Mouse (Mus musculus): ENCODE data around the gene Adpgk. TPM values are rescaled to one million over a fixed set of nuclear protein-coding genes. Genes with fewer than 3 reads are reported as not detected.

The Adpgk gene
- polyA plus RNA-seq, 1 experiment from 2014 or later = 8.4 TPM

GRCm38 (mm10) chr9:59336539-59336938, 45.2 kb downstream of the Adpgk start:
- WGBS = 83% methylated on average over 3 of the region's 3 CpGs
- H3K4me2 ChIP-seq (replicated peaks; ENCODE audit: low read depth) = no peak overlapping the region
- H3K36me3 ChIP-seq (ENCODE audit: control insufficient read depth, insufficient read depth) = no peaks in the 10 kb centered on the region
- H3K4me1 ChIP-seq (replicated peaks; ENCODE audit: control insufficient read depth, insufficient read depth, low read length) = no peaks in the 10 kb centered on the region
- no peaks in the 10 kb centered on the region for H3K9me3 ChIP-seq (ENCODE audit: control insufficient read depth)
- ATAC-seq = no peak
- no peaks in the 10 kb centered on the region for H3K27me3 ChIP-seq (replicated peaks; ENCODE audit: control insufficient read depth, insufficient read depth, low read length)
- TF ChIP-seq CTCF (IDR thresholded peaks at IDR 0.05; ENCODE audit: low read depth) = no peak
- no peak overlapping the region for H3K27ac ChIP-seq (ENCODE audit: low read depth, low read length)
- H3K4me3 ChIP-seq (ENCODE audit: low read depth, low read length) = no peak overlapping the region
- no peak overlapping the region for H3K9ac ChIP-seq (ENCODE audit: low read depth, low read length)

DNA sequence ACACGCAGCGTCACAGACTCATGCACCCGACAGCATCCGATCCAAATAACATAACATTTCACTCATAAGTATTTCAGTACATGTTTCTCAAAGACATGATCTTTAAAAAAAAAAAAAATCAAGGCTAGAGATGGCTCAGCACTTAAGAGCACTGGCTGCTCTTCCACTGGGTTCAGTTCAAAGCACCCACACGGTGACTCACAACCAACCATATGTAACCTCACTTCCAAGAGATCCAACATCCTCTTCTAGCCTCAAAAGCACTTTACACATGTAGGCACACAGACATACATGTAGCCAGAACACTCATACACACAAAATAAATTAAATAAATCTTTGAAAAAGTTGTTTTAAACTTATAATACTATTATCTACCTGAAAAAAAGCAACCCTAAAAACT, 46.5 kb downstream of the Adpgk start:
- Histone ChIP-seq H3K27me3 (replicated peaks; ENCODE audit: control insufficient read depth, insufficient read depth, low read length) (no peaks in the 10 kb centered on the region), H3K4me3 (ENCODE audit: low read depth, low read length) (no peak overlapping the region), H3K36me3 (ENCODE audit: control insufficient read depth, insufficient read depth) (no peaks in the 10 kb centered on the region), H3K4me1 (replicated peaks; ENCODE audit: control insufficient read depth, insufficient read depth, low read length) (no peaks in the 10 kb centered on the region), H3K9me3 (ENCODE audit: control insufficient read depth) (no peaks in the 10 kb centered on the region), H3K9ac (ENCODE audit: low read depth, low read length) (no peak overlapping the region), H3K27ac (ENCODE audit: low read depth, low read length) (no peak overlapping the region), H3K4me2 (replicated peaks; ENCODE audit: low read depth) (no peak overlapping the region)
- WGBS = 94% methylated on average over 5 of the region's 5 CpGs
- no peak for TF ChIP-seq CTCF (IDR thresholded peaks at IDR 0.05; ENCODE audit: low read depth)
- ATAC-seq = no peak

- Histone ChIP-seq H3K4me1 (replicated peaks; ENCODE audit: control insufficient read depth, insufficient read depth, low read length) (no peaks in the 10 kb centered on the region), H3K36me3 (ENCODE audit: control insufficient read depth, insufficient read depth) (no peaks in the 10 kb centered on the region), H3K27ac (ENCODE audit: low read depth, low read length) (no peak overlapping the region), H3K9me3 (ENCODE audit: control insufficient read depth) (no peaks in the 10 kb centered on the region), H3K27me3 (replicated peaks; ENCODE audit: control insufficient read depth, insufficient read depth, low read length) (no peaks in the 10 kb centered on the region), H3K4me3 (ENCODE audit: low read depth, low read length) (no peak overlapping the region), H3K4me2 (replicated peaks; ENCODE audit: low read depth) (no peak overlapping the region), H3K9ac (ENCODE audit: low read depth, low read length) (no peak overlapping the region)
- ATAC-seq = no peak
- no peak for TF ChIP-seq CTCF (IDR thresholded peaks at IDR 0.05; ENCODE audit: low read depth)
- 75% methylated on average over 5 of the region's 5 CpGs for WGBS
Measured at GRCm38 (mm10) chr9:59338411-59338810, 47.1 kb downstream of the Adpgk start.

DNA sequence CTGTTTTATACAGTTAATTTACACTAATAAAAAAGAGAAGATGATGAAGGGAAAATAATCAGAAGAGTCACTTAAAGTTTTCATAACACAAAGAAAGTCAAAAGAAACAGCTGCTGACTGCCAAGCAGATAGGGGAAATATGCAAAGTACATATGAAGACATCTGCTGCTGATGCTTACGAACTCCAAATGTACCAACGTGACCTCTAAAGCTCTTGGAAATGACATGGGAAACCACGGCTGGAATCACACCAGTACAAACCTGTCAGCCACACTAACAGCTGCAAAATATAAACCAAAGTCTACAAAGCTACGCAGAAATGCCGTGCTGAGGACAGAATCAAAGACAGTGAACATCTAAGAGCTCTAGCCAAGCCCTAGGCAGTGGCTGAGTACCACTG, 47.7 kb downstream of the Adpgk start:
- no peaks in the 10 kb centered on the region for H3K27me3 ChIP-seq (replicated peaks; ENCODE audit: control insufficient read depth, insufficient read depth, low read length)
- no peak overlapping the region for H3K27ac ChIP-seq (ENCODE audit: low read depth, low read length)
- H3K9ac ChIP-seq (ENCODE audit: low read depth, low read length) = no peak overlapping the region
- no peak for ATAC-seq
- H3K4me2 ChIP-seq (replicated peaks; ENCODE audit: low read depth) = no peak overlapping the region
- H3K36me3 ChIP-seq (ENCODE audit: control insufficient read depth, insufficient read depth) = no peaks in the 10 kb centered on the region
- 80% methylated on average over 5 of the region's 5 CpGs for WGBS
- no peak for TF ChIP-seq CTCF (IDR thresholded peaks at IDR 0.05; ENCODE audit: low read depth)
- H3K4me1 ChIP-seq (replicated peaks; ENCODE audit: control insufficient read depth, insufficient read depth, low read length) = no peaks in the 10 kb centered on the region
- H3K4me3 ChIP-seq (ENCODE audit: low read depth, low read length) = no peak overlapping the region
- no peaks in the 10 kb centered on the region for H3K9me3 ChIP-seq (ENCODE audit: control insufficient read depth)

- Histone ChIP-seq H3K9ac (ENCODE audit: low read depth, low read length) (no peak overlapping the region), H3K36me3 (ENCODE audit: control insufficient read depth, insufficient read depth) (no peaks in the 10 kb centered on the region), H3K4me3 (ENCODE audit: low read depth, low read length) (no peak overlapping the region), H3K27me3 (replicated peaks; ENCODE audit: control insufficient read depth, insufficient read depth, low read length) (no peaks in the 10 kb centered on the region), H3K4me2 (replicated peaks; ENCODE audit: low read depth) (no peak overlapping the region), H3K9me3 (ENCODE audit: control insufficient read depth) (no peaks in the 10 kb centered on the region), H3K4me1 (replicated peaks; ENCODE audit: control insufficient read depth, insufficient read depth, low read length) (no peaks in the 10 kb centered on the region), H3K27ac (ENCODE audit: low read depth, low read length) (no peak overlapping the region)
- peak; percentile 64 for TF ChIP-seq CTCF (IDR thresholded peaks at IDR 0.05; ENCODE audit: low read depth)
- ATAC-seq = no peak
- 85% methylated on average over 9 of the region's 9 CpGs for WGBS
Measured at GRCm38 (mm10) chr9:59340002-59340401, 48.6 kb downstream of the Adpgk start.

DNA sequence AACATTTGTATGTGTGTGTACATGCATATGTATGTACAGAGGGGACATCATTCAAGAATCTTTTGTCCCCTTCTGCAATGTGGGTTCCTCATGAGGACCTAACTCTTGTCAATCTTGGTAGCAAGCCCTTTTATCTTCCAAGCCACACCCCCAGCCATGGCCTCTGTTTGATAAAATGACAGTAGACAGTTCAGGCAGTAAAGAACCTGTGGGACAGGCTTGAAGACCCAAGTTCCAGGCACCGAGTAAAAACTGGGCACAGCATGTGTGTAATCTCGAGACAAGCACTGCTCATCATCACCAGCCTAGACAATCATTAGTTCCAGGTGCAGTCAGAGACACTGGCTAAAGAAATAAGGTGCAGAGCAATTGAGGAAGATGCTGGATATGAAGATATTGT, 54.8 kb downstream of the Adpgk start:
- no peaks in the 10 kb centered on the region for H3K9me3 ChIP-seq (ENCODE audit: control insufficient read depth)
- H3K4me1 ChIP-seq (replicated peaks; ENCODE audit: control insufficient read depth, insufficient read depth, low read length) = no peaks in the 10 kb centered on the region
- no peaks in the 10 kb centered on the region for H3K36me3 ChIP-seq (ENCODE audit: control insufficient read depth, insufficient read depth)
- no peak for ATAC-seq
- no peak overlapping the region for H3K4me2 ChIP-seq (replicated peaks; ENCODE audit: low read depth)
- 53% methylated on average over 2 of the region's 2 CpGs for WGBS
- H3K27ac ChIP-seq (ENCODE audit: low read depth, low read length) = no peak overlapping the region
- H3K4me3 ChIP-seq (ENCODE audit: low read depth, low read length) = no peak overlapping the region
- H3K9ac ChIP-seq (ENCODE audit: low read depth, low read length) = no peak overlapping the region
- no peaks in the 10 kb centered on the region for H3K27me3 ChIP-seq (replicated peaks; ENCODE audit: control insufficient read depth, insufficient read depth, low read length)
- TF ChIP-seq CTCF (IDR thresholded peaks at IDR 0.05; ENCODE audit: low read depth) = no peak
